8 mouse cellular contexts compared by ENCODE assay signal in genomic region chr3:145119425-145119824, GRCm38 (mm10). TPM values are rescaled to one million over a fixed set of nuclear protein-coding genes. Genes with fewer than 3 reads are reported as not detected.
A peak's percentile ranks its signal among the peaks of the same experiment; 100 is the strongest.
DNase-seq lines count a peak whose midpoint lies in the region; ATAC-seq and TF ChIP-seq lines count a peak whose summit lies in the region.

No protein-coding gene starts in this region.

- no peak for ATAC-seq in lung, embryonic 15.5 days (ENCODE audit: borderline replicate concordance, extremely low read depth, low FRiP score, low TSS enrichment)
- no peak for ATAC-seq in embryonic facial prominence, embryonic 14.5 days (ENCODE audit: low read depth)
- ATAC-seq in intestine, postnatal 0 days = no peak
- ATAC-seq in neural tube, embryonic 15.5 days (ENCODE audit: low FRiP score) = no peak

- 0 out of 2 replicates have a peak overlapping the region, but pooled peaks have one; percentile 99 for H3K27ac ChIP-seq in lung, embryonic 15.5 days
- H3K27ac ChIP-seq in embryonic facial prominence, embryonic 14.5 days (replicated peaks; ENCODE audit: low read depth, low read length) = no peak overlapping the region
- H3K27ac ChIP-seq in intestine, postnatal 0 days (ENCODE audit: low read depth, low read length) = no peak overlapping the region
- no peak overlapping the region; the same call in 1 of the 2 replicates for H3K27ac ChIP-seq in neural tube, embryonic 15.5 days (replicated peaks)

- peak overlapping the region; percentile 91 for H3K4me3 ChIP-seq in lung, embryonic 15.5 days
- peak overlapping the region; percentile 64 for H3K4me3 ChIP-seq in embryonic facial prominence, embryonic 14.5 days (ENCODE audit: low read depth, low read length)
- peak overlapping the region; percentile 68 for H3K4me3 ChIP-seq in intestine, postnatal 0 days (ENCODE audit: low read depth, low read length)
- peak overlapping the region; percentile 79 for H3K4me3 ChIP-seq in neural tube, embryonic 15.5 days (replicated peaks)

- H3K4me2 ChIP-seq in lung, embryonic 15.5 days = peak overlapping the region; percentile 78
- H3K4me2 ChIP-seq in embryonic facial prominence, embryonic 14.5 days (ENCODE audit: low read depth, low read length) = peak overlapping the region; percentile 68
- peak overlapping the region; percentile 82 for H3K4me2 ChIP-seq in intestine, postnatal 0 days (replicated peaks; ENCODE audit: low read depth)
- H3K4me2 ChIP-seq in neural tube, embryonic 15.5 days = peak overlapping the region; percentile 80

- H3K36me3 ChIP-seq in lung, embryonic 15.5 days = no peaks in the 10 kb centered on the region
- no peaks in the 10 kb centered on the region for H3K36me3 ChIP-seq in embryonic facial prominence, embryonic 14.5 days (ENCODE audit: control insufficient read depth, insufficient read depth, low read length)
- no peaks in the 10 kb centered on the region for H3K36me3 ChIP-seq in intestine, postnatal 0 days (ENCODE audit: control insufficient read depth, insufficient read depth)
- H3K36me3 ChIP-seq in neural tube, embryonic 15.5 days = no peaks in the 10 kb centered on the region

- no peak for TF ChIP-seq CTCF in intestine, postnatal 0 days (IDR thresholded peaks at IDR 0.05; ENCODE audit: low read depth)

- no peaks in the 10 kb centered on the region for H3K9me3 ChIP-seq in lung, embryonic 15.5 days
- no peaks in the 10 kb centered on the region for H3K9me3 ChIP-seq in embryonic facial prominence, embryonic 14.5 days (ENCODE audit: control insufficient read depth, low read length)
- H3K9me3 ChIP-seq in intestine, postnatal 0 days (ENCODE audit: control insufficient read depth) = no peaks in the 10 kb centered on the region
- H3K9me3 ChIP-seq in neural tube, embryonic 15.5 days (replicated peaks) = no peaks in the 10 kb centered on the region

- peaks cover 8% of the 10 kb centered on the region for H3K4me1 ChIP-seq in lung, embryonic 15.5 days
- peaks cover 7% of the 10 kb centered on the region; the same call in 1 of the 2 replicates for H3K4me1 ChIP-seq in embryonic facial prominence, embryonic 14.5 days (ENCODE audit: control insufficient read depth, insufficient read depth, low read length)
- H3K4me1 ChIP-seq in intestine, postnatal 0 days (replicated peaks; ENCODE audit: control insufficient read depth, insufficient read depth, low read length) = no peaks in the 10 kb centered on the region
- H3K4me1 ChIP-seq in neural tube, embryonic 15.5 days = peaks cover 16% of the 10 kb centered on the region

- no peaks in the 10 kb centered on the region for H3K27me3 ChIP-seq in lung, embryonic 15.5 days
- no peaks in the 10 kb centered on the region for H3K27me3 ChIP-seq in embryonic facial prominence, embryonic 14.5 days (replicated peaks; ENCODE audit: control insufficient read depth, insufficient read depth, low read length)
- H3K27me3 ChIP-seq in intestine, postnatal 0 days (replicated peaks; ENCODE audit: control insufficient read depth, insufficient read depth, low read length) = no peaks in the 10 kb centered on the region
- no peaks in the 10 kb centered on the region for H3K27me3 ChIP-seq in neural tube, embryonic 15.5 days (replicated peaks)

- no peak for DNase-seq in lung, adult 18-20 months
- DNase-seq in embryonic facial prominence, embryonic 14.5 days (ENCODE audit: low spot score) = no peak
- no peak for DNase-seq in MN1 (ENCODE audit: low spot score)
- DNase-seq in c-Kit-positive CD71-positive TER-119-positive erythroid progenitor cells, embryonic 14.5 days (ENCODE audit: low spot score) = no peak
- no peak for DNase-seq in retina, postnatal 1 day

- peak overlapping the region; percentile 92 for H3K9ac ChIP-seq in lung, embryonic 15.5 days
- H3K9ac ChIP-seq in embryonic facial prominence, embryonic 14.5 days (ENCODE audit: low read depth, low read length) = peak overlapping the region; percentile 79; the same call in 1 of the 2 replicates
- H3K9ac ChIP-seq in intestine, postnatal 0 days (ENCODE audit: low read depth, low read length) = 0 out of 2 replicates have a peak overlapping the region, but pooled peaks have one; percentile 75
- H3K9ac ChIP-seq in neural tube, embryonic 15.5 days (replicated peaks) = peak overlapping the region; percentile 87

- 68% methylated on average over 7 of the region's 7 CpGs for WGBS in lung, embryonic 15.5 days
- WGBS in embryonic facial prominence, embryonic 14.5 days = 69% methylated on average over 7 of the region's 7 CpGs
- 64% methylated on average over 7 of the region's 7 CpGs for WGBS in intestine, postnatal 0 days
- WGBS in neural tube, embryonic 15.5 days = 69% methylated on average over 7 of the region's 7 CpGs

RNA-seq across cellular contexts. Expression of gene Odf2l, which starts 1.0 kb away (rescaled TPM):
- polyA plus RNA-seq in lung, embryonic 15.5 days (2015; fragmentation: Nextera tagmentation; extraction: Ambion mirVana) = 15.1 and 16.8 TPM in 2 replicates
- 12.6 and 16.0 TPM in 2 replicates for polyA plus RNA-seq in embryonic facial prominence, embryonic 14.5 days (2014; fragmentation: Nextera tagmentation; extraction: Ambion mirVana)
- polyA plus RNA-seq in intestine, postnatal 0 days (2015; fragmentation: Nextera tagmentation; extraction: Ambion mirVana) = 11.4 and 14.6 TPM in 2 replicates
- polyA plus RNA-seq in neural tube, embryonic 15.5 days (2015; fragmentation: Nextera tagmentation; extraction: Ambion mirVana) = 10.2 and 11.3 TPM in 2 replicates

RNA-seq across cellular contexts. Expression of gene Clca2, which starts 20.2 kb away (rescaled TPM):
- polyA plus RNA-seq in lung, embryonic 15.5 days (2015; fragmentation: Nextera tagmentation; extraction: Ambion mirVana) = 0.37 and 0.52 TPM in 2 replicates
- polyA plus RNA-seq in embryonic facial prominence, embryonic 14.5 days (2014; fragmentation: Nextera tagmentation; extraction: Ambion mirVana) = 0.69 and 0.95 TPM in 2 replicates
- 0.47 and 0.51 TPM in 2 replicates for polyA plus RNA-seq in intestine, postnatal 0 days (2015; fragmentation: Nextera tagmentation; extraction: Ambion mirVana)
- 0.55 TPM in 1 of 2 replicates, not detected in the other for polyA plus RNA-seq in neural tube, embryonic 15.5 days (2015; fragmentation: Nextera tagmentation; extraction: Ambion mirVana)
